Mouse (Mus musculus) hindbrain, embryonic 16.5 days (tissue): ENCODE measurements at regions not wholly inside any gene's neighbourhood (a gene's known extent, or its start where the extent isn't known, plus 50 kb on each side); places are given as distances from the start of the nearest gene placed in this dataset.

Experiments
- ATAC-seq: fragments of 200-750 bp; cut with Nextera tagmentation; 2 replicates; pipeline ENCODE4 v1.8.0; 2017; ENCODE audit warnings: moderate TSS enrichment, moderate library complexity
- H3K27ac ChIP-seq: fragments of 300-500 bp; sonication (generic); 2 replicates; pipeline ENCODE4 v1.5.1; 2014; ENCODE audit warnings: low read depth, mild to moderate bottlenecking, control low read depth, low read length, moderate library complexity
- H3K27me3 ChIP-seq: fragments of 300-500 bp; sonication (generic); replicated peaks from 2 replicates; pipeline ENCODE4 v1.6.1; 2014; ENCODE audit warnings: low read length; ENCODE audit not compliant: control insufficient read depth, insufficient read depth
- H3K36me3 ChIP-seq: fragments of 300-500 bp; sonication (generic); 2 replicates; pipeline ENCODE4 v1.6.1; 2014; ENCODE audit warnings: mild to moderate bottlenecking, low read length, moderate library complexity, mixed read lengths; ENCODE audit not compliant: control insufficient read depth, insufficient read depth
- H3K4me1 ChIP-seq: fragments of 300-500 bp; sonication (generic); 2 replicates; pipeline ENCODE4 v1.6.1; 2014; ENCODE audit warnings: low read depth, low read length; ENCODE audit not compliant: control insufficient read depth, insufficient read depth
- H3K4me2 ChIP-seq: fragments of 300-500 bp; sonication (generic); 2 replicates; pipeline ENCODE4 v1.6.1; 2014; ENCODE audit warnings: mild to moderate bottlenecking, low read length, control low read depth, moderate library complexity
- H3K4me3 ChIP-seq: fragments of 300-500 bp; sonication (generic); 2 replicates; pipeline ENCODE4 v1.5.1; 2014; ENCODE audit warnings: mild to moderate bottlenecking, low read length, control low read depth, moderate library complexity
- H3K9ac ChIP-seq: fragments of 300-500 bp; sonication (generic); 2 replicates; pipeline ENCODE4 v1.6.1; 2014; ENCODE audit warnings: low read depth, mild to moderate bottlenecking, control low read depth, low read length, moderate library complexity
- H3K9me3 ChIP-seq: fragments of 300-500 bp; sonication (generic); 2 replicates; pipeline ENCODE4 v1.6.1; 2014; ENCODE audit warnings: mild to moderate bottlenecking, low read length, moderate library complexity; ENCODE audit not compliant: control insufficient read depth
- WGBS: fragments of 180-500 bp; shearing (Covaris S2); extraction: QIAGEN DNeasy Blood & Tissue Kit; methylation state at CpG from one replicate; pipeline ENCODE4 v1.1.7; 2014; 5-methylcytosine and 5-hydroxymethylcytosine counted together

GRCm38 (mm10) chr7:115331698-115332097, 588.2 kb downstream of the Insc start:
- no peak overlapping the region for H3K4me3 ChIP-seq
- no peak overlapping the region for H3K4me2 ChIP-seq
- no peak for ATAC-seq
- H3K36me3 ChIP-seq: no peaks in the 10 kb centered on the region
- no peak overlapping the region for H3K27ac ChIP-seq
- H3K9ac ChIP-seq: no peak overlapping the region
- 95% methylated on average over 1 of the region's 1 CpGs for WGBS
- no peaks in the 10 kb centered on the region for H3K9me3 ChIP-seq
- no peaks in the 10 kb centered on the region for H3K27me3 ChIP-seq
- H3K4me1 ChIP-seq: no peaks in the 10 kb centered on the region

- H3K27me3 ChIP-seq: no peaks in the 10 kb centered on the region
- WGBS: 43% methylated on average over 1 of the region's 1 CpGs
- H3K4me3 ChIP-seq: no peak overlapping the region
- no peaks in the 10 kb centered on the region for H3K4me1 ChIP-seq
- no peaks in the 10 kb centered on the region for H3K36me3 ChIP-seq
- H3K9ac ChIP-seq: no peak overlapping the region
- H3K27ac ChIP-seq: no peak overlapping the region
- no peak for ATAC-seq
- H3K4me2 ChIP-seq: no peak overlapping the region
- no peaks in the 10 kb centered on the region for H3K9me3 ChIP-seq
Observed at GRCm38 (mm10) chr7:115333046-115333577, 589.6 kb downstream of the Insc start.

GRCm38 (mm10) chr7:115335051-115335450, 591.6 kb downstream of the Insc start:
- Histone ChIP-seq H3K27ac (no peak overlapping the region), H3K9ac (no peak overlapping the region), H3K9me3 (no peaks in the 10 kb centered on the region), H3K4me3 (no peak overlapping the region), H3K27me3 (no peaks in the 10 kb centered on the region), H3K36me3 (no peaks in the 10 kb centered on the region), H3K4me1 (no peaks in the 10 kb centered on the region; the same call in 1 of the 2 replicates), H3K4me2 (no peak overlapping the region)
- 95% methylated on average over 3 of the region's 3 CpGs for WGBS
- ATAC-seq: no peak

GRCm38 (mm10) chr7:115340155-115340554, 596.7 kb downstream of the Insc start:
- WGBS: 37% methylated on average over 7 of the region's 7 CpGs
- H3K9me3 ChIP-seq: no peaks in the 10 kb centered on the region
- no peak for ATAC-seq

DNA sequence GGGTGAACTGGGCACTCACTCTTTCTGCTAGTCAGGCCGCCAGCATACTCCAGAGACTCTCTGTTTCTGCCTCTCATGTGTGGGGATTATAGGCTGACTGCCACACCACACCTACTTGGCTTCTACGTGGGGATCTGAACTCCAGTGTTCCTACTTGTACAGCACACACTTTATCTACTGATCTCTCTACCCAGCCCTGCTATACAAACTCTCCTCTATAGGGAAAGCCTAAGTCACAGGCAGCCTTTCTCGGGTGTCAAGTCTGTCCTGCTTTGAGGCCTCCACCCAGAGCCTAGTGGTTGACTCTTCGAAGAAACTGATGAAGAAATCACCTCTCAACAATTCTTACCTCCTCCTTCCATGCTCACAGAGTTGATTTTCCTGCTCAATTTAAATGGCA, 597.5 kb downstream of the Insc start:
- H3K9ac ChIP-seq: no peak overlapping the region
- WGBS: 82% methylated on average over 4 of the region's 4 CpGs
- no peak overlapping the region for H3K4me3 ChIP-seq
- H3K27me3 ChIP-seq: no peaks in the 10 kb centered on the region
- ATAC-seq: no peak
- no peaks in the 10 kb centered on the region; the same call in 1 of the 2 replicates for H3K4me1 ChIP-seq
- H3K36me3 ChIP-seq: no peaks in the 10 kb centered on the region
- H3K4me2 ChIP-seq: no peak overlapping the region
- no peak overlapping the region for H3K27ac ChIP-seq
- H3K9me3 ChIP-seq: no peaks in the 10 kb centered on the region

More at GRCm38 (mm10) chr7:115340155-115340554, 596.7 kb downstream of the Insc start:
- no peaks in the 10 kb centered on the region for H3K36me3 ChIP-seq
- H3K4me2 ChIP-seq: no peak overlapping the region
- no peak overlapping the region for H3K27ac ChIP-seq
- H3K9ac ChIP-seq: no peak overlapping the region
- no peaks in the 10 kb centered on the region for H3K27me3 ChIP-seq
- no peaks in the 10 kb centered on the region; the same call in 1 of the 2 replicates for H3K4me1 ChIP-seq
- H3K4me3 ChIP-seq: no peak overlapping the region

- Histone ChIP-seq H3K4me1 (no peaks in the 10 kb centered on the region), H3K36me3 (no peaks in the 10 kb centered on the region), H3K27me3 (no peaks in the 10 kb centered on the region), H3K27ac (no peak overlapping the region), H3K4me2 (no peak overlapping the region), H3K9me3 (no peaks in the 10 kb centered on the region), H3K4me3 (no peak overlapping the region), H3K9ac (no peak overlapping the region)
- WGBS: 93% methylated on average over 3 of the region's 3 CpGs
- ATAC-seq: no peak
Observed at GRCm38 (mm10) chr7:115345749-115346148, 602.3 kb downstream of the Insc start.

DNA sequence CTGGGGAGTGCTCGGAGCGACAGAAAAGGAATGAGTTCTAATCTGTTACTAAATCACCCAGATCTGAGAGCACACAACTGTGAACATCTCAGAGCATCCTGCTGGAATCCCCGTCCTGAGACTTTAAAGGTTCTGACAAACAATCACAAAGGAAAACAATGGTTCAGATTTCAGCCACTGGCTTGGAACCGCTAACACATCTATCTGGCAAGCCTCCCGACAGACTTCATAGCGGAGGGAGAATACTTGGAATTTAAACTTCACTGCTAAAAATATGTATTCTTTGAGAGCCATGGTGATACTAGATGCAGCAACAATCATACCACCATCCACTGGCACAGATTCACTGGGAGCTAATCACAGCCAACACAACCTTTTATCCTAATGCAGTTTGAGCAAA, 615.2 kb downstream of the Insc start:
- H3K27me3 ChIP-seq: no peaks in the 10 kb centered on the region
- 67% methylated on average over 6 of the region's 6 CpGs for WGBS
- no peaks in the 10 kb centered on the region for H3K9me3 ChIP-seq
- no peak overlapping the region for H3K4me3 ChIP-seq
- no peaks in the 10 kb centered on the region for H3K36me3 ChIP-seq
- H3K4me1 ChIP-seq: no peaks in the 10 kb centered on the region
- no peak for ATAC-seq
- H3K9ac ChIP-seq: no peak overlapping the region
- H3K4me2 ChIP-seq: no peak overlapping the region
- no peak overlapping the region for H3K27ac ChIP-seq

GRCm38 (mm10) chr7:115360142-115360541, 616.6 kb downstream of the Insc start:
- Histone ChIP-seq H3K27me3 (no peaks in the 10 kb centered on the region), H3K4me2 (no peak overlapping the region), H3K4me3 (no peak overlapping the region), H3K36me3 (no peaks in the 10 kb centered on the region), H3K27ac (no peak overlapping the region), H3K9me3 (no peaks in the 10 kb centered on the region), H3K4me1 (no peaks in the 10 kb centered on the region), H3K9ac (no peak overlapping the region)
- ATAC-seq: no peak
- 80% methylated on average over 3 of the region's 3 CpGs for WGBS

DNA sequence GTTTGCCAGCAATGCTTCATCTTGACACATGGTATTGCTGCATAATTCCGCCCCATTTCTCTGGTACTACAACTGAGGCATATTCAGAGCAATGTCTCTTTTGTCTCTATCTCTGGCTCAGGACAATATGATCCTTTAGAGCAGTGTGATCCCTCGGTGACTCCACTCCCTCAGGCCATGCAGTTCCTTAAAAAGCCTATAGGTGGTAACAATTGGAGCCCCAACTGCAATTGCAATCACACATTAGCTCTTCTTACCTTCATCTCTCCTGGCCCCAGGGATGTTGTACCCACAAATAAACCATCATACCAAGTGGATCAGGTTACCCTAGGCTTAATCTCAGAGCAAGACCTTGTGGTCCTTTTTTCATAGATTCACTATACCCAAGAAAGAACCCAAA, 618.6 kb downstream of the Insc start:
- no peaks in the 10 kb centered on the region for H3K36me3 ChIP-seq
- ATAC-seq: no peak
- H3K9ac ChIP-seq: no peak overlapping the region
- WGBS: 85% methylated on average over 2 of the region's 2 CpGs
- H3K4me1 ChIP-seq: no peaks in the 10 kb centered on the region
- H3K27ac ChIP-seq: no peak overlapping the region
- no peaks in the 10 kb centered on the region for H3K9me3 ChIP-seq
- H3K27me3 ChIP-seq: no peaks in the 10 kb centered on the region
- no peak overlapping the region for H3K4me2 ChIP-seq
- no peak overlapping the region for H3K4me3 ChIP-seq

GRCm38 (mm10) chr7:115366910-115367309, 623.4 kb downstream of the Insc start:
- Histone ChIP-seq H3K36me3 (no peaks in the 10 kb centered on the region), H3K4me2 (no peak overlapping the region), H3K4me1 (no peaks in the 10 kb centered on the region; the same call in 1 of the 2 replicates), H3K9ac (no peak overlapping the region), H3K4me3 (no peak overlapping the region), H3K27me3 (no peaks in the 10 kb centered on the region), H3K9me3 (no peaks in the 10 kb centered on the region), H3K27ac (no peak overlapping the region)
- no peak for ATAC-seq
- 50% methylated on average over 5 of the region's 5 CpGs for WGBS
